ENCODE assay signal across 8 mouse cellular contexts in the genomic region with DNA sequence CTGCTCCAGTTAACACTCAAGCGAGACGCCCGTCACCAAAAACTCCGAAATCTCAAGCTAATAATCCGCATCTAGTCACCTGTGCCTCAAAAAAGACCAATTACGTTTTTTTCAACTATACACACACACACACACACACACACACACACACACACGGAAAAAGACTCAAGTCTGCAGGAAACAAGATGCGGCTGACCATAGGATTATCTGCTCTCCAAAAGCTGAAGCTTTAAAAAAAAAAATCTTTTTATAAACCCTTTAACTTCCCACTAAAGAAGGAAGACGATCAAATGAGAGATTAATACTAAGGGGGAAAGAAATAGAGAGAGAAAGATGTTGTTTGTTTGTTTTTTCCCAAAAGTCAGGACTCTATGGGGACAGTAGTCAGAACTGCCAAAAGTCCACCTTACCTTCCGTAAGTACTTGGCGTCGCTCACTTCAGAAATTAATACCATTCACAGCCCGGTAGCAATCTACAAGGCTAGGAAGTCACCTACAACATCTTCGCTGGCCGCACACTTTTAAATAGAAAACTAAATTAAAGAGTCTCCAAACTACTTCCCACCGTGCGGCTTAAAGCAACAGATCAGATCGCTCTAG. TPM values are rescaled to one million over a fixed set of nuclear protein-coding genes. Genes with fewer than 3 reads are reported as not detected.
DNase-seq lines count a peak whose midpoint lies in the region; ATAC-seq and TF ChIP-seq lines count a peak whose summit lies in the region.

No protein-coding gene starts in this region.

- H3K27ac ChIP-seq in heart, embryonic 14.5 days (replicated peaks in 1 of 2; ENCODE audit: control insufficient read depth in 1 of 2, insufficient read depth in 1 of 2, low read depth in 2 of 2, low read length in 2 of 2) = no peak overlapping the region
- peak overlapping the region; percentile 93 for H3K27ac ChIP-seq in ES-Bruce4 (ENCODE audit: insufficient read depth, low read length)
- H3K27ac ChIP-seq in forebrain, embryonic 14.5 days (ENCODE audit: low read depth, low read length) = peak overlapping the region; percentile 60; the same call in 1 of the 2 replicates
- peak overlapping the region; percentile 85 for H3K27ac ChIP-seq in liver, embryonic 16.5 days (ENCODE audit: low read length)

- H3K4me2 ChIP-seq in heart, embryonic 14.5 days (ENCODE audit: low read length) = peak overlapping the region; percentile 92
- H3K4me2 ChIP-seq in forebrain, embryonic 14.5 days (ENCODE audit: low read length) = peak overlapping the region; percentile 69
- peak overlapping the region; percentile 33 for H3K4me2 ChIP-seq in liver, embryonic 16.5 days (ENCODE audit: low read depth, low read length)

- H3K9ac ChIP-seq in heart, embryonic 14.5 days (ENCODE audit: low read length) = peak overlapping the region; percentile 67
- peak overlapping the region; percentile 96 for H3K9ac ChIP-seq in ES-Bruce4 (ENCODE audit: low read depth, poor library complexity, severe bottlenecking)
- peak overlapping the region; percentile 49 for H3K9ac ChIP-seq in forebrain, embryonic 14.5 days (ENCODE audit: low read length)
- peak overlapping the region; percentile 56 for H3K9ac ChIP-seq in liver, embryonic 16.5 days (ENCODE audit: low read depth, low read length)

- no peak for TF ChIP-seq EP300 in ES-Bruce4 (IDR thresholded peaks at IDR 0.05; ENCODE audit: insufficient read depth, low read depth, low read length)

- no peak for ATAC-seq in heart, embryonic 14.5 days (ENCODE audit: insufficient number of reproducible peaks, insufficient read depth, low FRiP score, low read depth)
- ATAC-seq in forebrain, embryonic 14.5 days = no peak
- ATAC-seq in liver, embryonic 16.5 days (ENCODE audit: low read depth) = no peak

- TF ChIP-seq POLR2A in ES-Bruce4 (IDR thresholded peaks at IDR 0.05; ENCODE audit: insufficient read depth, low read length) = no peak

- H3K27me3 ChIP-seq in heart, embryonic 14.5 days (ENCODE audit: control insufficient read depth, insufficient read depth, low read length) = peaks cover 25% of the 10 kb centered on the region
- H3K27me3 ChIP-seq in ES-Bruce4 (ENCODE audit: control insufficient read depth, insufficient read depth, low read length, poor library complexity, severe bottlenecking) = no peaks in the 10 kb centered on the region
- peaks cover 14% of the 10 kb centered on the region for H3K27me3 ChIP-seq in forebrain, embryonic 14.5 days (replicated peaks; ENCODE audit: control insufficient read depth, insufficient read depth, low read length)
- peaks cover 34% of the 10 kb centered on the region for H3K27me3 ChIP-seq in liver, embryonic 16.5 days (ENCODE audit: control insufficient read depth, insufficient read depth, low read depth, low read length)

- H3K4me1 ChIP-seq in heart, embryonic 14.5 days (ENCODE audit: control insufficient read depth in 2 of 2, insufficient read depth in 2 of 2, low read length in 2 of 2) = peaks cover 0 to 11% of the 10 kb centered on the region in 2 experiments; a peak in 2 of 4 replicates
- H3K4me1 ChIP-seq in ES-Bruce4 (ENCODE audit: control insufficient read depth, insufficient read depth, low read length) = no peaks in the 10 kb centered on the region
- H3K4me1 ChIP-seq in forebrain, embryonic 14.5 days (ENCODE audit: control insufficient read depth, insufficient read depth, low read length) = peaks cover 6% of the 10 kb centered on the region
- H3K4me1 ChIP-seq in liver, embryonic 16.5 days (ENCODE audit: control insufficient read depth, low read depth, low read length) = peaks cover 2% of the 10 kb centered on the region

- H3K36me3 ChIP-seq in heart, embryonic 14.5 days (ENCODE audit: control insufficient read depth, insufficient read depth, low read length) = no peaks in the 10 kb centered on the region
- no peaks in the 10 kb centered on the region for H3K36me3 ChIP-seq in ES-Bruce4 (ENCODE audit: control insufficient read depth, insufficient read depth, low read length, poor library complexity, severe bottlenecking)
- no peaks in the 10 kb centered on the region for H3K36me3 ChIP-seq in forebrain, embryonic 14.5 days (ENCODE audit: control insufficient read depth, insufficient read depth, low read length)
- H3K36me3 ChIP-seq in liver, embryonic 16.5 days (ENCODE audit: control insufficient read depth, insufficient read depth) = no peaks in the 10 kb centered on the region

- WGBS in heart, embryonic 14.5 days = 4% methylated on average over 18 of the region's 18 CpGs
- WGBS in forebrain, embryonic 14.5 days = 7% methylated on average over 18 of the region's 18 CpGs
- WGBS in liver, embryonic 16.5 days (ENCODE audit: insufficient replicate concordance) = 1% methylated on average over 18 of the region's 18 CpGs

- H3K4me3 ChIP-seq in heart, embryonic 14.5 days (ENCODE audit: control insufficient read depth in 1 of 2, insufficient read depth in 1 of 2, low read depth in 1 of 2, low read length in 2 of 2) = peak overlapping the region; percentile 52 to 54
- H3K4me3 ChIP-seq in ES-Bruce4 (ENCODE audit: low read depth, low read length) = peak overlapping the region; percentile 93
- peak overlapping the region; percentile 35 for H3K4me3 ChIP-seq in forebrain, embryonic 14.5 days (ENCODE audit: low read depth, low read length)
- peak overlapping the region; percentile 63 for H3K4me3 ChIP-seq in liver, embryonic 16.5 days (ENCODE audit: low read depth, low read length)

- no peak for TF ChIP-seq CTCF in ES-Bruce4 (IDR thresholded peaks at IDR 0.05; ENCODE audit: low read depth, low read length)

- no peaks in the 10 kb centered on the region for H3K9me3 ChIP-seq in heart, embryonic 14.5 days (ENCODE audit: control insufficient read depth, low read length)
- H3K9me3 ChIP-seq in ES-Bruce4 (replicated peaks; ENCODE audit: control insufficient read depth, insufficient read depth, low read length, poor library complexity, severe bottlenecking) = no peaks in the 10 kb centered on the region
- no peaks in the 10 kb centered on the region for H3K9me3 ChIP-seq in forebrain, embryonic 14.5 days (replicated peaks; ENCODE audit: control insufficient read depth, low read length)
- H3K9me3 ChIP-seq in liver, embryonic 16.5 days (replicated peaks; ENCODE audit: control insufficient read depth, low read length) = no peaks in the 10 kb centered on the region

- no peak for DNase-seq in heart, postnatal 4 days
- peak; percentile 25 for DNase-seq in forebrain, embryonic 14.5 days (ENCODE audit: low spot score)
- no peak for DNase-seq in layer of hippocampus, adult 18-20 months (ENCODE audit: low spot score in 2 of 2)
- DNase-seq in layer of hippocampus, postnatal 10 days (ENCODE audit: low spot score in 2 of 2) = no peak
- no peak for DNase-seq in cerebellum, postnatal 14 days

RNA-seq across cellular contexts. Expression of a gene that starts 22.7 kb away (rescaled TPM):
- polyA plus RNA-seq in heart, embryonic 14.5 days (2014; fragmentation: Nextera tagmentation; extraction: Ambion mirVana) = 1.6 and 1.8 TPM in 2 replicates
- 1 to 10 TPM; 1.8 to 2.9 TPM for total RNA-seq in heart, postnatal 4 days (2021)
- 82.8 and 88.1 TPM in 2 replicates for polyA plus RNA-seq in ES-Bruce4 (2011; ENCODE audit: insufficient read depth, insufficient read length, low read depth, missing spikeins)
- 2.2 and 2.7 TPM in 2 replicates for polyA plus RNA-seq in forebrain, embryonic 14.5 days (2014; fragmentation: Nextera tagmentation; extraction: Ambion mirVana)
- 19.1 and 19.3 TPM in 2 replicates for polyA plus RNA-seq in liver, embryonic 16.5 days (2015; fragmentation: Nextera tagmentation; extraction: Ambion mirVana)
- total RNA-seq in layer of hippocampus, adult 18-20 months (2021) = 1 to 10 TPM in 1 of 2 experiments, under 1 TPM in 1; 0.87 to 2.3 TPM
- 1 to 10 TPM in 1 of 2 experiments, under 1 TPM in 1; 0.71 to 3.8 TPM for total RNA-seq in layer of hippocampus, postnatal 10 days (2021)

Comparison
In these comparisons a context has a peak if more than half of its experiments do, and no peak if none do; other contexts are left out.
1. H3K27ac ChIP-seq: peak in ES-Bruce4 (single experiment), forebrain, embryonic 14.5 days (single experiment) and liver, embryonic 16.5 days (single experiment); none in heart, embryonic 14.5 days (0 of 2).
2. H3K4me2 ChIP-seq: peak in every context shown above with its lines; median percentile 92 in heart, embryonic 14.5 days; 69 in forebrain, embryonic 14.5 days; 33 in liver, embryonic 16.5 days.
3. H3K4me3 ChIP-seq: peak in every context shown above with its lines; median percentile 93 in ES-Bruce4; 63 in liver, embryonic 16.5 days; 53 in heart, embryonic 14.5 days; 35 in forebrain, embryonic 14.5 days.
4. Peak in every context shown above with its lines, with median percentiles within 50 percentile points of each other: H3K9ac ChIP-seq.